Mouse (Mus musculus): ENCODE results near the gene Mroh3.

- TF ChIP-seq ZC3H11A (IDR thresholded peaks at IDR 0.05; ENCODE audit: borderline replicate concordance, low read depth, low read length) = no peak
- no peak for TF ChIP-seq CHD2 (IDR thresholded peaks at IDR 0.05; ENCODE audit: low read depth, low read length)
- no peak for TF ChIP-seq ZNF384 (IDR thresholded peaks at IDR 0.05; ENCODE audit: low read depth, low read length)
- no peak for TF ChIP-seq HCFC1 (IDR thresholded peaks at IDR 0.05; ENCODE audit: borderline replicate concordance, insufficient read depth, low read length)
Measured at GRCm38 (mm10) chr1:136156304-136156703, 56.3 kb downstream of the Mroh3 start.
